Mouse (Mus musculus): ENCODE results near the gene Abhd14a.

DNA sequence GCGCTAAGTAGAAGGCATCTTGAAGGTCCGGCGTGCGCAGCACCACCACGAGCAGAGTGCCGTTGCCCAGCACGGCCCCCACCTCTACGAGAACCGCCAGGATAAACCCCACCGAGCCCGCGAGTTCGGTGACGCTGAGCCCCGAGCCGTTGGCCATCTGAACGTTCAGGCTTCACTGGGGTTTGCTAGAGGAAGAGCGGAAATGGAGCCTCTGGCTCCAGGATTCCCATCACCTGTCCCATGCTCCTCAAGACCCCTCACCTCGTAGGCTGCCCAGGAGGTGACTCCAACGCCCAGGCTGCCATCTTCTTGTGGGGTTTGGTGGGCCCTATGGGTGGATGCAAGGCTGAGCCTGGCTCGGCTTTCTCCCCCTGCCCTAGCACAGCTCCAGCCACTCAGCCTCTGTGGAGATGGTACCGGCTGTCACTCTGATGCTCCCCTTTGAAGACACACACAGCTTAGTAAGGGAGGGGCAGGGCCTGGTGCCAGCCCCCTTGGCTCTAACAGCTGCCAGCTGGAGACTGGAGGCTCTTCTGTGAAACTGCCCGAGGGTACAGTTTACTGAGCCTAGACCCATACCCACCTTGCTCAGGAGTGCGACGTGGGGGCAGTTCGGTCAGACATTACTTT, 18.2 kb upstream of the Abhd14a start, which contains the start of gene Gpr62:
- TF ChIP-seq USF1 (IDR thresholded peaks at IDR 0.05; ENCODE audit: low read depth, low read length) (no peak), HCFC1 (IDR thresholded peaks at IDR 0.05; ENCODE audit: low read depth, low read length) (no peak), ZMIZ1 (IDR thresholded peaks at IDR 0.05; ENCODE audit: low read depth, low read length) (no peak), RAD21 (IDR thresholded peaks at IDR 0.05; ENCODE audit: low read depth, low read length) (no peak), POLR2AphosphoS2 (IDR thresholded peaks at IDR 0.05; ENCODE audit: low read length) (no peak), CTCF (IDR thresholded peaks at IDR 0.05 in 2 of 3, conservative IDR thresholded peaks at IDR 0.05 in 1 of 3; ENCODE audit: control insufficient read depth in 1 of 3, insufficient read depth in 1 of 3, low read depth in 2 of 3, low read length in 3 of 3, poor library complexity in 1 of 3, severe bottlenecking in 1 of 3) (no peak), KAT2A (conservative IDR thresholded peaks at IDR 0.05; ENCODE audit: low read depth, low read length) (no peak), MYB (IDR thresholded peaks at IDR 0.05; ENCODE audit: low read depth, low read length) (no peak), TCF12 (IDR thresholded peaks at IDR 0.05; ENCODE audit: low read depth, low read length) (no peak), BHLHE40 (IDR thresholded peaks at IDR 0.05; ENCODE audit: borderline replicate concordance, low read depth, low read length) (no peak)

Measured in MEL (cell line).